Mouse (Mus musculus) kidney, postnatal 4 days (tissue): ENCODE measurements at regions not wholly inside any gene's neighbourhood (a gene's known extent, or its start where the extent isn't known, plus 50 kb on each side); places are given as distances from the start of the nearest gene placed in this dataset.
A peak's percentile ranks its signal among the peaks of the same experiment; 100 is the strongest.

Experiments
- DNase-seq, 2 experiments: peaks; one replicate each; pipeline ENCODE4 v3.0.0; 2021; ENCODE audit warnings: mixed read lengths in 2 of 2

DNA sequence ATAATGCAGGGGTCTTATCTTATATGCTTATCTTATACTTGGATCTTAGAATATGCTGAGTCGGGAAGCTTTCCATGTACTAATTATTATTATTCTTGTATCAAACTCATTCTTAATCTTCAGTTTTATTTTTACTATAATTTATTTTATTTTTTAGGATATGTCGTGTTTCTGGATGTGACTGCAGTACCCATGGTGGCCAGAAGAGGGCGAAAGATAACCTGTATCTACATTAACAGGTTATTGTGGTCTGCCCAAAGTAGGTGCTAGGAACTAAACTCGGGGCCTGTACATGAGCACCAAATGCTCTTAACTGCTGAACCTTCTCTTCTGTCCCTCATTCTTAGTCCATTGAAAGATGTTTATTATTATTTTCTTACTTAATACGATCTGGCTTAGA lies 72.0 kb upstream of the Samt3 start:
- peak in 1 of 2 experiments; percentile 4 for DNase-seq

DNA sequence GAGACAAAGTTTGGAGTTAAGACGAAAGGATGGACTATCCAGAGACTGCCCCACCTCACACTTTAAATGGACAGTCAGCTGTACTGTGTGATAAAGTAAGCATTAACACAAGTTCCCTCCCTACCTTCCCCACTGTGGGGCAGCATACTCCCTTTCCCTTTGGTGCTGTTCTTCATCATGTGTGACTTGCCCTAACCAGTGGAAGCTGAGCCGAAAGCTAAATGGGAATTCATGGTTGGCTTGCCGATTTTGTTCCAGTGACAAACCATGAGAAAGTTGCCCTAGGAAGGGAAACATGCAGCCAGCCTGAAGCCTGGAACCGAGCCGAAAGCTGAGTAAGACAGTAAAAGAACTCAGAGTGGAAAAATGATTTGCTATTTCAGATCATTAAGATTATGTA lies 62.9 kb upstream of the Samt3 start:
- DNase-seq: no peak
